Mouse (Mus musculus): ENCODE measurements around the gene Olfr1042.
"Not testable (repeated sequence)": the region's sequence is repeated elsewhere in the genome, so short reads cannot be mapped to it uniquely, and the experiment has no call there.

The Olfr1042 gene

DNA sequence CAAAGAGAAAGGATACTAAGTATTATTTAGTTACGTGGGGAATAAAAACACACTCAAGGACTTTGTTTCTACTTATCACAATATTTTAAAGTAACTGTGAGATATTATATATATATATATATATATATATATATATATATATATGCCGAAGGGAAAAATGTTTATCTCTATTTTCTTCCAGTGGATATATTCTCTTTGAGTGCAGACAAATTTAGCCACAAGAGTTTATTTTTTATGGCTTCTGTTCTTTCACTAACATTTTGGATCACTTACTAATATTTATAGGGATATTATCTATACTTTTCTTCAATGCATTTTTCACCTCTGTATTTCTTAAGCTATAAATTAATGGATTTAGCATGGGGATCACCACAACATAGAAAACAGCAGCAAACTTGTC, at the start of gene Olfr1042:
Olfr1042 (minus strand) TSS at position 101 of the 400 bp plus-strand sequence.
- no peak for DNase-seq (ENCODE audit: low spot score)

GRCm38 (mm10) chr2:86202909-86203308, 41.3 kb upstream of the Olfr1042 start, which contains the start of gene Olfr1045:
Olfr1045 (minus strand) TSS chr2:86203009.
- no peak for DNase-seq (ENCODE audit: low spot score)

DNA sequence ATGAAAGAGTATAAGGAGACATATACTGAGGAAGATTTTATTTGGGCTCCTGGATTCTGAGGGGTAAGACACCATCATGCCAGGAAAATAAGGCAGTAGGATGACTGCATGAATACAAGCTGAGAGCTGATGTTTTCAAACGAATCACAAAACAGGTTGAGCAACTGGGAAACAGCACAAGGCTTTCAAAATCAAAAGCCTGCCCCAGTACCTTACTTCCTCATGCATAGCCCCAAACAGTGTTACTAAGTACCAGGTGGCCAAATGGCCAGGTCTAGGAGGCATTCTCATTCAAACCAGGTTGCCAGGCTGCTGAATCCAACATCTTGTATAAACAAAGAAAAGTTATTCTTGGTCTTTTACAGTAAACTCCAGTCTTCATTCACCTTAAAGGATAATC, 34.2 kb upstream of the Olfr1042 start:
- no peak for DNase-seq (ENCODE audit: low spot score)

- no peak for DNase-seq (ENCODE audit: low spot score)
Measured at GRCm38 (mm10) chr2:86185583-86185982, 23.9 kb upstream of the Olfr1042 start, which contains the start of gene Olfr52. Olfr52 (minus strand) TSS chr2:86185683.

DNA sequence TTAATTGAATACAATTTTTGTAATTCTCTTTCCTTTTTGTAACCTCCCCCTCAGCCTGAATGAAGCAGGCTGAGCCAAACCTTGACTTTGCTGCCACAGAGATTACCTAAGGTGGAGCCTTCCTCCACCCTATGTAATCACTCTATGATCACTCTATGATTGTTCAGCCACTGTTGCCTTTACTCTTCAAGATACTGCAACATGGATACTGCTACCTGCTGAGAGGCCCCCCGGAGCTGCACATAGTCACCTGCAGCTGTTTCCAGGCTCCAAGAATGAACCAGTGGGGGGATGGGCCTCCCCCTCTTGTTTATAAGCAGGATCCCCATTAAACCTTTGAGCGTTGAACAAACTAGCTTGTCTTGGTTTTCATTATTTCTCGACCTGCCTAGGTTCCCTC, 18.3 kb upstream of the Olfr1042 start:
- DNase-seq (ENCODE audit: low spot score) = no peak

DNA sequence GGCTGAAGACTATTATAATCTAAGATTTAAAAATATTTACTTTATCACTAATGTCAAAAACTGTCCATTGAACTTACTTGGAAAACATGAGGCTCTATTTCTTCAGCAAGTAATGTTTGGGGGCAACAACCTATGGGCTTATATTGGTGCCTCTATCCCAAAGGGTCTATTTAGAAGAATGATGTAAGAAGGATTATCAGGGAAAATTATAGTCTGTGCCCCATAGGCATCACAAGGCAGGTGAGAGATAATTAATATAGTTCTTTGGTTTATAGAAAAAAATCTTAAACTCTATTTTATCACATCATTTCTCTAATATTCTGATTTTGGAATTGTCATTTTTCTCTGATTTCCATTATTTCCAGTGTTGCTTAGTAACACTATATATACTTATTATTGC, 16.1 kb upstream of the Olfr1042 start, which contains the start of gene Olfr1044:
Olfr1044 (minus strand) TSS at position 101 of the 400 bp plus-strand sequence.
- DNase-seq (ENCODE audit: low spot score) = no peak

DNA sequence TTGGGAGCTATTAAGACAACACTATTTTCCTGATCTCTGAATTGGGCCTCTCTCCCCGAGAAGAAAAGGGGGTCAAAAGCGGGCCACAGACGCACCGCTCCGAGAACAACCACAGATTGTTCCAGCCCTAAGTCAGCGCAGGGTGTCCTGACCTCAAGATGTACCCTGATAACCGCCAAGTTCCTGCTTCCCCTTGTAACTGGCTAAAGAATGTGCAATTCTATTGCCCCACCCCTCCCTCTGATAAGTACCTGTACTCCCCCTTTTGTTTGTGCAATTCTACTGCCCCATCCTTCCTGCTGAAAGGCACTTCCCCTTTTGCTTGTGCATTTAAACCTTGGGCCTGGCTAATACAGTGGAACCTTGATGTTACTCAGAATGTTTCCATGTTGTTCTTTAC, 13.8 kb upstream of the Olfr1042 start:
- not testable (repeated sequence) for DNase-seq (ENCODE audit: low spot score)

- DNase-seq (ENCODE audit: low spot score) = no peak
Measured at GRCm38 (mm10) chr2:86167422-86167821, 5.8 kb upstream of the Olfr1042 start, which contains the start of gene Olfr1043. Olfr1043 (minus strand) TSS chr2:86167522.

GRCm38 (mm10) chr2:86146632-86147031, 15.0 kb downstream of the Olfr1042 start, which contains the start of gene Olfr1040:
Olfr1040 (minus strand) TSS chr2:86146732.
- no peak for DNase-seq (ENCODE audit: low spot score)

GRCm38 (mm10) chr2:86135828-86136227, 25.8 kb downstream of the Olfr1042 start, which contains the start of gene Olfr1039:
Olfr1039 (minus strand) TSS chr2:86135928.
- DNase-seq (ENCODE audit: low spot score) = no peak

All from ovary, adult 18-20 months (tissue).